Mouse (Mus musculus): ENCODE results near the gene Slc35g1. TPM values are rescaled to one million over a fixed set of nuclear protein-coding genes. Genes with fewer than 3 reads are reported as not detected.

The Slc35g1 gene
- polyA plus RNA-seq, 1 experiment: 2.2 TPM

DNA sequence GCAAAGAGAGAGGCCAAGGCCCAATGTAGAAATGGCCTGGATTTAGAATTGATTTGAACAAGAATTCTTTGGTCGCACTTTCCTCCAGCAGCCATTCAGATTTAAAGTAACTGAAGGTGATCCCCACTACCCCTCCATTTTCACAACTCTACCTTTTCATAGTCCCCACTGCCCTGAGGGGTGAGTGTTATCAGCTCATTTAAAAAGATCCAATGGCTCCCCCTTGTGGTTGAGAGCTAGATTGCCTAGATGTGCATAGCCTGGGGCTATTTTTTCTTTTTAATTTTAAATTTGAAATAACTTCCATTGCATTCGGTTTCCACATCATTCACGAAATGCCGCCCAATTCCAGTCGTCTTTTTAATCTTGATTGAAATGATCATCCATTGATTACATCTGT lies 33.5 kb downstream of the Slc35g1 start:
- WGBS: 56% methylated on average over 5 of the region's 5 CpGs
- Histone ChIP-seq H3K4me1 (ENCODE audit: control insufficient read depth, insufficient read depth, insufficient read length) (no peaks in the 10 kb centered on the region), H3K27me3 (ENCODE audit: control insufficient read depth, insufficient read depth, low read length) (no peaks in the 10 kb centered on the region), H3K27ac (ENCODE audit: insufficient read depth, low read length) (no peak overlapping the region), H3K4me3 (ENCODE audit: extremely low read depth, insufficient read depth, insufficient read length) (no peak overlapping the region), H3K36me3 (ENCODE audit: control insufficient read depth, insufficient read depth, low read length) (no peaks in the 10 kb centered on the region)
- DNase-seq (ENCODE audit: low read depth in 1 of 2, low spot score in 2 of 2): peak in 1 of 2 experiments; percentile 2
- TF ChIP-seq POLR2A (IDR thresholded peaks at IDR 0.05; ENCODE audit: low read depth, low read length) (no peak), CTCF (IDR thresholded peaks at IDR 0.05; ENCODE audit: extremely low read depth, insufficient read depth, insufficient read length, insufficient replicate concordance) (peak; percentile 33; the same call in 1 of the 2 replicates)

DNA sequence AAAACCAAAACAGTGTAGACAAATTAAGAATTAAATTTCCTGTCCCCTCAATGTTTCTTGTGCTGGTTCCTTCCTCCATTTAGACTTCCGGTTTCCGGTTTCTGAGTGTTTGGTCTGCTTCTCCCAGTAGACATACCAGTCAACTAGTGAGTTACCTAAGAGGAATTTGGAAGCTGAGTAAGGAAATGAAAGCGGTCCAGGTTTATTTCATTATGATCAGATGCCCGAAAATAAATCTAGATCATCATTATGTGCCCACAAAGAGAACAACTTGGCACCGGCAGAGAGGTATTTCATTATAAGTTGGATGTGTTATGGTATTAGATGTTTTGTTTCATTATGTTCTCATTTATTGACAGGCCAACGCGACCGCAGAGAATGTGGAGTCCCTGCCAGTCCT lies 34.7 kb downstream of the Slc35g1 start:
- WGBS: 80% methylated on average over 8 of the region's 8 CpGs
- Histone ChIP-seq H3K27me3 (ENCODE audit: control insufficient read depth, insufficient read depth, low read length) (no peaks in the 10 kb centered on the region), H3K27ac (ENCODE audit: insufficient read depth, low read length) (no peak overlapping the region), H3K4me1 (ENCODE audit: control insufficient read depth, insufficient read depth, insufficient read length) (no peaks in the 10 kb centered on the region), H3K4me3 (ENCODE audit: extremely low read depth, insufficient read depth, insufficient read length) (no peak overlapping the region), H3K36me3 (ENCODE audit: control insufficient read depth, insufficient read depth, low read length) (no peaks in the 10 kb centered on the region)
- no peak for DNase-seq (ENCODE audit: low read depth in 1 of 2, low spot score in 2 of 2)
- TF ChIP-seq CTCF (IDR thresholded peaks at IDR 0.05; ENCODE audit: extremely low read depth, insufficient read depth, insufficient read length, insufficient replicate concordance) (no peak), POLR2A (IDR thresholded peaks at IDR 0.05; ENCODE audit: low read depth, low read length) (no peak)

- H3K4me3 ChIP-seq (ENCODE audit: extremely low read depth, insufficient read depth, insufficient read length): no peak overlapping the region
- no peak overlapping the region for H3K27ac ChIP-seq (ENCODE audit: insufficient read depth, low read length)
- WGBS: 82% methylated on average over 7 of the region's 7 CpGs
- H3K4me1 ChIP-seq (ENCODE audit: control insufficient read depth, insufficient read depth, insufficient read length): no peaks in the 10 kb centered on the region
- no peak for TF ChIP-seq POLR2A (IDR thresholded peaks at IDR 0.05; ENCODE audit: low read depth, low read length)
- TF ChIP-seq CTCF (IDR thresholded peaks at IDR 0.05; ENCODE audit: extremely low read depth, insufficient read depth, insufficient read length, insufficient replicate concordance): no peak
- H3K27me3 ChIP-seq (ENCODE audit: control insufficient read depth, insufficient read depth, low read length): no peaks in the 10 kb centered on the region
- no peaks in the 10 kb centered on the region for H3K36me3 ChIP-seq (ENCODE audit: control insufficient read depth, insufficient read depth, low read length)
- no peak for DNase-seq (ENCODE audit: low read depth in 1 of 2, low spot score in 2 of 2)
Observed at GRCm38 (mm10) chr19:38431326-38431725, 35.5 kb downstream of the Slc35g1 start.

GRCm38 (mm10) chr19:38432021-38432420 lies 36.2 kb downstream of the Slc35g1 start:
- no peak for DNase-seq (ENCODE audit: low read depth in 1 of 2, low spot score in 2 of 2)
- Histone ChIP-seq H3K4me3 (ENCODE audit: extremely low read depth, insufficient read depth, insufficient read length) (no peak overlapping the region), H3K27me3 (ENCODE audit: control insufficient read depth, insufficient read depth, low read length) (no peaks in the 10 kb centered on the region), H3K4me1 (ENCODE audit: control insufficient read depth, insufficient read depth, insufficient read length) (no peaks in the 10 kb centered on the region), H3K27ac (ENCODE audit: insufficient read depth, low read length) (no peak overlapping the region), H3K36me3 (ENCODE audit: control insufficient read depth, insufficient read depth, low read length) (no peaks in the 10 kb centered on the region)
- 77% methylated on average over 3 of the region's 3 CpGs for WGBS
- TF ChIP-seq CTCF (IDR thresholded peaks at IDR 0.05; ENCODE audit: extremely low read depth, insufficient read depth, insufficient read length, insufficient replicate concordance) (no peak), POLR2A (IDR thresholded peaks at IDR 0.05; ENCODE audit: low read depth, low read length) (no peak)

- TF ChIP-seq POLR2A (IDR thresholded peaks at IDR 0.05; ENCODE audit: low read depth, low read length) (no peak), CTCF (IDR thresholded peaks at IDR 0.05; ENCODE audit: extremely low read depth, insufficient read depth, insufficient read length, insufficient replicate concordance) (no peak)
- Histone ChIP-seq H3K4me1 (ENCODE audit: control insufficient read depth, insufficient read depth, insufficient read length) (no peaks in the 10 kb centered on the region), H3K4me3 (ENCODE audit: extremely low read depth, insufficient read depth, insufficient read length) (no peak overlapping the region), H3K27ac (ENCODE audit: insufficient read depth, low read length) (no peak overlapping the region), H3K27me3 (ENCODE audit: control insufficient read depth, insufficient read depth, low read length) (no peaks in the 10 kb centered on the region), H3K36me3 (ENCODE audit: control insufficient read depth, insufficient read depth, low read length) (no peaks in the 10 kb centered on the region)
- no peak for DNase-seq (ENCODE audit: low read depth in 1 of 2, low spot score in 2 of 2)
- WGBS: 91% methylated on average over 2 of the region's 2 CpGs
Observed at GRCm38 (mm10) chr19:38433381-38433780, 37.6 kb downstream of the Slc35g1 start.

GRCm38 (mm10) chr19:38435221-38435620 lies 39.4 kb downstream of the Slc35g1 start:
- no peaks in the 10 kb centered on the region for H3K36me3 ChIP-seq (ENCODE audit: control insufficient read depth, insufficient read depth, low read length)
- H3K27ac ChIP-seq (ENCODE audit: insufficient read depth, low read length): no peak overlapping the region
- 95% methylated on average over 15 of the region's 15 CpGs for WGBS
- DNase-seq (ENCODE audit: low read depth in 1 of 2, low spot score in 2 of 2): no peak
- no peak overlapping the region for H3K4me3 ChIP-seq (ENCODE audit: extremely low read depth, insufficient read depth, insufficient read length)
- H3K27me3 ChIP-seq (ENCODE audit: control insufficient read depth, insufficient read depth, low read length): no peaks in the 10 kb centered on the region
- TF ChIP-seq POLR2A (IDR thresholded peaks at IDR 0.05; ENCODE audit: low read depth, low read length) (no peak), CTCF (IDR thresholded peaks at IDR 0.05; ENCODE audit: extremely low read depth, insufficient read depth, insufficient read length, insufficient replicate concordance) (no peak)
- no peaks in the 10 kb centered on the region for H3K4me1 ChIP-seq (ENCODE audit: control insufficient read depth, insufficient read depth, insufficient read length)

DNA sequence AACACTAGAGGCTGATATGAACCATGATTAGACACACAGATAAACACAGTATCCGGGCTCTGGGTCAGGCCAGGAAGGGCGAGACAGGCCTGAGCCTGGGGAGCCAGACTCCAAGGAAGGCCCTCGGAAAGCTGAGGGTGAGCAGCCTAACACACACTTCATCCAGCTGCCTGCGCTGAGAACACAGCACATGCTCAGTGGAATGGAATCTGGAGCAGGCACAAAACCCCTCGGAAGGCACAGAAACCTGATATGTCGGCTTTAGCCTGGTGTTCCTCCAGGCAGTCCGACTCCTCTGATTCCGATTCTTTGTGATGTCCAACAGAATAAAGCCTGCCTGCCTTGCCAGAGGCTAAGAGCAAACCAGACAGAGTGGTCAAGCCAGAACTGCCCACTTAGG lies 46.1 kb downstream of the Slc35g1 start:
- TF ChIP-seq POLR2A (IDR thresholded peaks at IDR 0.05; ENCODE audit: low read depth, low read length) (no peak), CTCF (IDR thresholded peaks at IDR 0.05; ENCODE audit: extremely low read depth, insufficient read depth, insufficient read length, insufficient replicate concordance) (no peak)
- H3K27me3 ChIP-seq (ENCODE audit: control insufficient read depth, insufficient read depth, low read length): no peaks in the 10 kb centered on the region
- H3K27ac ChIP-seq (ENCODE audit: insufficient read depth, low read length): no peak overlapping the region
- H3K4me3 ChIP-seq (ENCODE audit: extremely low read depth, insufficient read depth, insufficient read length): no peak overlapping the region
- 93% methylated on average over 8 of the region's 8 CpGs for WGBS
- H3K36me3 ChIP-seq (ENCODE audit: control insufficient read depth, insufficient read depth, low read length): no peaks in the 10 kb centered on the region
- no peaks in the 10 kb centered on the region for H3K4me1 ChIP-seq (ENCODE audit: control insufficient read depth, insufficient read depth, insufficient read length)
- DNase-seq (ENCODE audit: low read depth in 1 of 2, low spot score in 2 of 2): no peak
